Mouse (Mus musculus): Measurements from ENCODE around the gene Gatad2b.

GRCm38 (mm10) chr3:90278211-90278610 is 14.8 kb upstream of the Gatad2b start:
- TF ChIP-seq POLR2A (IDR thresholded peaks at IDR 0.05; ENCODE audit: borderline replicate concordance, extremely low read depth, insufficient read depth, insufficient read length, poor library complexity, severe bottlenecking) (no peak), CTCF (IDR thresholded peaks at IDR 0.05; ENCODE audit: borderline replicate concordance, extremely low read depth, insufficient read depth, insufficient read length) (no peak)

All from brain, embryonic 14.5 days (tissue).